Mouse (Mus musculus) granulocyte monocyte progenitor cell, adult 5-6 weeks (primary cell): ENCODE measurements around the gene Aes. TPM values are rescaled to one million over a fixed set of nuclear protein-coding genes. Genes with fewer than 3 reads are reported as not detected.

Source experiments
- ATAC-seq: replicated peaks from 2 replicates; pipeline ENCODE4 v1.8.0; 2016; ENCODE audit warnings: mild to moderate bottlenecking, moderate TSS enrichment, inconsistent platforms; ENCODE audit not compliant: poor library complexity, severe bottlenecking
- total RNA-seq, 2 experiments: library from RNA; stranded (forward) in 1 of 2; stranded (reverse) in 1 of 2; fragments of 200-712, 200-1000 nt in 1 of 2; fragments of >200 nt in 1 of 2; fragmentation: Nextera tagmentation in 1 of 2; gene quantifications; 2 replicates each; pipeline ENCODE4 v1.2.3; 2014 to 2017

Gene Aes
- total RNA-seq, 2 experiments from 2014 or later = 220 to 250 TPM

DNA sequence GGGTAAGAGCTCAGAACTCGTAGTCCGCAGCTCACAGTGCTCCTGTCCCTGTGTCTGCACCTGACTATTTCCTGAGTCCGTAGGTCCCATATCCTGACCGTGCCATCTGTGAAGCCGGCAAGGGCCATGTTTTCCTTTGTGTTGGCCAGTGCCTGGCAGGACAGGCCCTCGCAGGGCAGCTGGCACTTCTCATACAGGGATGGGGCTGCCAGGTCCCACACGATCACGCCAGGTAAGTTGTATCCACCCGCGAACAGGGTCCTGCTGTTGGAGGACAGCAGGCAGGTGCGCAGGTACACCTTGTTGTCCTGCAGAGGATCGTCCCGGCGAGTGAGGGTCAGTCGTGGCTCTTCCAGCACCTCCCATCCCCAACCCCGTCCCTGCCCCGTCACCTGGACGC, 34.6 kb downstream of the Aes start:
- no peak for ATAC-seq

- ATAC-seq = no peak
These were observed 36.3 kb downstream of the Aes start for GRCm38 (mm10) chr10:81595599-81595998.

DNA sequence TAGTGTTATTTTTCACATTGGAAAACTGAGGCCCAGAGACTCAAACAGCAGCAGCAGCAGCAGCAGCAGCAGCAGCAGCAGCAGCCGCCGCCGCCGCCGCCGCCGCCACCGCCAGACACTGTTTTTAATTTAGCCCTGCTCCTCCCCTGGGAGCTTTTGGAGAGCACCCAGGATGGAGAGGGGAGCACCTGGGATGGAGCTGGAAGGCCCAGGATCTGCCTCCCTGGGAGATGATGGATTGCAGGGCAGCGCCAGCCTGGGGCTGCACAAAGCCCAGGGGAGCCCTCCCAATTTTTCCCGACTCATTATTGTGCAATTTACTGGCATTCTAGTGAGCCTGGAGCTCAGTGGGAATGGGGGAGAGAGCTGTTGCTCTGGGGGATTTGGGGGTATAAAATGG, 37.3 kb downstream of the Aes start:
- ATAC-seq = no peak

GRCm38 (mm10) chr10:81597137-81597950, 38.1 kb downstream of the Aes start:
- peak; percentile 41 for ATAC-seq

GRCm38 (mm10) chr10:81598342-81598741, 39.1 kb downstream of the Aes start:
- no peak for ATAC-seq

DNA sequence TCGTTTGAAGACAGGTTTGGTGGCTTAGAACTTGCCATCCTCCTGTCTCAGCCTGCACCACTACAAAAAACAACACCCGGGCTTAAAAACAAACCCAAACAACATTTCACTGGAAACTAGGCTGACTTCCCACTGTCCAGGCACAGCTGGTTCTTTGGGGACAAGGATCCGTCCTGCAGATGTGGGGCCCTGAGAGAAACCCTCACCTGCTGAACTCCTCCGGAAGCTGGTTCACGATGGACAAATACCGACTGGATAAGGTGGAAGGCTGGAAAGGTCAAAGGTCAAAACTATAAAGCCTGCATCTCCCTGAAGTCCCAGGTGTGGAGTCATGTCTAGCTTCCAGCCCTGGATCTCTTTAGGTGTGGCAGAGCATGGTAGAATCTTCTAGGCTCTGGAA, 39.6 kb downstream of the Aes start:
- ATAC-seq = no peak

DNA sequence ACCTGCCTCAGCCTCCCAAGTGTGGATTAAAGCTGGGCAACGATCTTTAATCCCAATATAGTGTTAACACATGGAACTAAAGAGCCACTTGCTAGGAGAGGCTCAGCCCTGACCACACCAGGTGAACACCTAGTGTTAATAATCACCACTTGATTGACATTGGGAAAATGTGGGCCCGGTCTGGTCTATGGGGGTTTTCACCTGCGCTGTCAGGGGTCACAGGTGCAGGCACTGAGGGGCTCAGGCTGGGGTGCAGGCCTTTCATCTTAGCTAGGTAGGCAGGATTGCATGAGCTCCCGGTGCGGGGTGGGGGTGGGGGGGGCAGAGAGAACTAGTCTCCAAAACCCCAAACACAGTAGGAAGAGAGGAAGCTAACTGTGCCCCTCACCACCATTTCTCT, 40.3 kb downstream of the Aes start:
- ATAC-seq = no peak

GRCm38 (mm10) chr10:81600096-81600495, 40.8 kb downstream of the Aes start:
- ATAC-seq = no peak

- peak; percentile 72 for ATAC-seq
These were observed 41.5 kb downstream of the Aes start, which contains the start of gene Tle6 for GRCm38 (mm10) chr10:81600738-81601203. Gene Tle6 (minus strand): TSS chr10:81601073.

DNA sequence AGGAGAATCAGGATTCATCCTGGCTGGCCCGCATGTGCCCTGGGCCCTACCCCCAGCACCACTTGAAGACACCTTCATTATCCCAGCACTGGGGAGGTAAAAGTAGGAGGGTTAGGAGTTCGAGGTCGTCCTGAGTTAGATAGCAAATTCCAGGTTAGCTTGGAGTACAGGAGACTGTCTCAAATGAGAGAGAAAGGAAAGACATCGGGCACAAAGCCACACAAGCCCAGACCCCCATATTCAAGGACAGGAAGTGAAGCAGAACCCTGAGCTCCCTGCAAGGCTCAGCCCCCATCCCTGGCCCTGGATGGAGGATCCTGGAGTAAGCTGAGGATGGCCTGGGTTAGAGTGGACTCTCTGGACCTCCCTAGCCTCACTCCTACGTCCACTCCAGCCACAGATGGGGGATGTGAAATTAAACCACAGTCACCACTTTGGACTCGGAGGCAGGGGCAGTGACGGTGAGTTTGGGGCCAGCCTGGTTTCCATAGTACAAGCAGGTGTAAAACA, 42.2 kb downstream of the Aes start:
- ATAC-seq = no peak

DNA sequence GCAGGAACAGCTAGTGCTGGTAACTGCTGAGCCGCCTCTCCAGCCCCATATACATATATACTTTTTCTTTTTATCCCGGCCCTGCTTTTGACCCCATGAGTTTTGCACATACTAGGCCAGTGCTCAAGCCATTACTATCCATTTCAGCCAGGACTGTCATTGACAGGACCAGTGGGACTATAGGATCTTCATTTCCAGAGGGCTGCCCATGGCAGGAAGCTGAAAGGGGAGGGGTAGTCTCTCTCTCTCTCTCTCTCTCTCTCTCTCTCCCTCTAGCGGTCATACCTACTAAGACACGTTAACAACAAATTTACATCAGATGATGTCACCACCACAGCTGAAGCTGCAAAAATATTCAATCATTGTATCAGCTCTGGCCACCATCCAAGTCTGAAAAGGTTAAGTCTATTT, 43.5 kb downstream of the Aes start:
- ATAC-seq = peak; percentile 26

DNA sequence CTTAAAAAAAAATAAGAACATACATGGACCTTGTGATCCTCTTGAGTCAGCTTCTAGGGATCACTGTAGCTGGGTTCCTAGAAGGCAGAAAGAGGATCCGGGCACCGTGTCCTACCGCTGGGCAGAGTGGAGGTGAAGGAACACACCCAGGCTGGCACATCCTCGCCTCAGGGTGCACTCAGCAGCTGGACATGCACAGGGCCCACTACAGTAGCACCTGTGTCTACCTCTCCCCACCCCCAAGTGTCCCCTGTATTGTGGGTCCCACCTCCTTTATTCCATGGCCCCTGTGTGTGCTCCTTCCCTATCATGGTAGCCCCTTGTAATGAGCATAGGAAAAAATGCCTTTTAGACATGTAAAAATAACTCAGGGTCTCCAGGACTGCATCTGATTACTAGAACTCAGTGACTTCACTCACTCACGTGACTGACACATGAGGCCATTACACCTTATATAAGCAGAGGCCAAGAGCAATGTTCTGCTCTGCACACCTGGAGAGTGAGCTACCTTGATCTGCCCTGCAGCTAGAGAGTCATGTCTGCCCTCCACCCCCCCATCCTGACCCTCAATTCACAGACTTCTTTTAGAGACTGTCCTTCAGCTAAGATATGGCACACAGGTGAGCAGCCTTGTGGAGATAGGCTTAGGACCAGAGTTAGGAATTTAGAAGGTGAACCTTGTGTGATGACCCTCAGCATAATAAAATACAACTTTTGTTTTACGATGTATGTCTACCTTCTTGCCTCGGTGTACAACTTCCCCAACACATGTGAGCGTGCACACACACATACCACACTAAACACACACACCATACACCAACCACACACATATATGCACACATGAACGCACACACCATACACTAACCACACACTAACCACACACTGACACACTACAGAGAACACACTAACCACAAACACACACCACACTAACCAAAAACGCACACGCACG, 45.0 kb downstream of the Aes start:
- no peak for ATAC-seq

DNA sequence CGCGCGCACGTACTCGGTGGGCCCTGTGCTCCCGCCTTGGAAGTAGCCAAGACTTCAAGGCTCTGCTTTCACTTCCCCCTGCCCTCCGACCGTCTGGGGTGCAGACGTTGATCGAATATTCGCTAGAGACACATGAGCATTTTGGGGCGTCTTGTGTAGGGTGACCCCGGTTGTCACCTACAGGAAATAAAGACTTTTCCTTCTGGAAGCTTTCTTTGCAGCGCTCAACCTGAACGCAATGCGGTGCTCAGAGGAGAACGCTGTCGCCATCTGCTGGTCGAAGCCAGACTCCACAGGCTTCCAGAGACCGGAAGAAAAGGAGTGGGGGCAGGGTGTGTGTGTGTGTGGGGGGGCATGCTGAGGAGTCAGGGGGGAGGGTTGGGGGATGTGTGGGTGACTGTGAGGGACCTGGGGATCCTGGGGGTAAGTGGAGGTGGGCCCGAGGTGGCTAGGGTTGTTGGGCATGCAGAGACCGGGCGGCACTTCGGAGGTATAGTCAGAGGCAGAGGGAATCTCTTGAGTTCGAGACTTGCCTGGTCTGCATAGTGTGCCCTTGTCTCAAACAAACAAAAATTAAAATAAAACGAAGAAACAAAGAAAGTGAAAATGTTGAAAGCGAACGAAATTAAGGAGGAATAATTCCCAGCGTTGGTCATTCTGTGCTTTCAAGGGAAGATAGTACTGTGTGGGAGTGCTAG, 45.8 kb downstream of the Aes start:
- ATAC-seq = peak; percentile 31

- ATAC-seq = no peak
These were observed 46.3 kb downstream of the Aes start for GRCm38 (mm10) chr10:81605666-81605973.

DNA sequence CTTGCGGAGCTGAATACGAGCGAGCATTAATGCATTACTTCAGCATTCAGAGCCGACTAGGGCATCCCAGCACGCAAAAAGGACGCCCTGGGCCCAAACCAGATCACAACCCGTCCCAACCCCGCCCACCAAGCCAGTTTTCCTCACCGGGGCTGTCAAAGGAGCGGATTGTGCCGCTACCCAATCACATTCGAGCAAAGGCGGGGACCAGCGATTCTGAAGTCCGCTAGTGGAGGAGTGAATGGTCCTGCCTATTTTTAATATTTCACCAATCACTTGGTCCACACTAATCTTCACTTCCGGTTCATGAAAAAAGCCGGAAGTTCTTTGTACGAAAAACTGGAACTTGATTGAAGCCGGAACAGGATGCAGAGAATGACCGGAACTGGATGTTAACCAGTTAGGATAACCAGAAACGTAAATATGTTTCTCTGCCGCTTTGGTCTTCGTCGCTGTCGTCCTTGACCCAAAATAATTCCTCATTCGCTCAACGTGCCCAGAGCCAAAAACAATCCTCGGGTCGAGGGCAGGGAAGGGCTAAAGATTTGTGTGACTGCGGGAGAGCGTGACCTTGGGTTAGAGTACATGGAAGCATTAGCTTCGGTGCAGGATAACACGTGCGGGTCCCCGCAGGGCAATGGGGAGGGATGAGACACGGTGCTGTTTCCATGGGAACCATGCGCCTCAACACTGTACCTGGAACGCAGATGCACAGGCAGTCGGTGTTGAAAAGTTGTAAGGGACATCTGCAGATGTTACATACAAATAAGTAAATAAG, 46.9 kb downstream of the Aes start, which contains the start of gene BC025920:
Gene BC025920 (plus strand): TSS at position 297 of the 778 bp plus-strand sequence.
- peak; percentile 73 for ATAC-seq

DNA sequence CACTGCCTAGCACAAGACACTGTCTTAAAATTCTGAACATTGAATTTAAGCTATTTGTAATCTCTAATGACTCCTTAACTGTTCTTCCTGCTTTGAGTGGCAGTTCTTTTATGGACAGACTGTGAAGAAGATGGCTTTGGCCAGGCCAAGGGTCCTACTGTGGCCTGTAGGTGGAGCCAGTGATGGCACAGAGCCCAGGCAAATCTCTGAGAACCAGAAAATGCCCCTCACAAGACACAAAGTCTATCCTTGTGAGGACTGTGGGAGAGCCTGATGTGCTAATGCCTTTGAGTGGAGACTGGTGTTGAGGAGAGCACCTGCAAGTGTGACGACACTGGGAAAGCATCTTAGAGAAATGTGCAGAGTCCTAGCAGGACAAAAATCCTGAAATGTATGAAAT, 49.0 kb downstream of the Aes start:
- no peak for ATAC-seq

- no peak for ATAC-seq
These were observed 53.5 kb downstream of the Aes start for GRCm38 (mm10) chr10:81612779-81613178.

DNA sequence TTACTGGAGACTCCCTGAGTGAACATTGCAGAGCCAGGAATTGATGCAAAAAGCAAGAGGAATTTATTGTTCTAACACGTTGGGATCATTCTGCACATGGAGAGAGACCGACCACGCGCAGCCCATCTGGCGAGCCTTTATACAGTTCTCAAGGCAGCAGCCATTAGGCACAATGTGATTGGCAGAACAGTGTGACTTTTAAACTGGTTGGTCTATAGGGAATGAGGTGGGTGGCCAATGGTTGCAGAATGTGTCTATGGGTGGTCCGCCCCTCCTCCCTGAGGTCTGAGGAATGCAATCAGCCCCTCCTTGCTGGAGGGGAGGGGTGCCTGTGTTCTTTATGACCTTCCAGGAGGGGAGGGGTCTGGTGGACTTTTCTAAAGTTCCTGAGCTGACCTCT, 56.2 kb downstream of the Aes start:
- ATAC-seq = no peak
